Mouse (Mus musculus): ENCODE results near the gene Lhfpl4.

The Lhfpl4 gene

GRCm38 (mm10) chr6:113194841-113195595 lies at the start of gene Lhfpl4:
Gene Lhfpl4 (minus strand): TSS chr6:113195384.
- DNase-seq (ENCODE audit: low read depth, low spot score), result peak; percentile 80

GRCm38 (mm10) chr6:113242753-113243152 lies 47.6 kb upstream of the Lhfpl4 start:
- DNase-seq (ENCODE audit: low read depth, low spot score), result no peak

GRCm38 (mm10) chr6:113238442-113238841 lies 43.3 kb upstream of the Lhfpl4 start:
- DNase-seq (ENCODE audit: low read depth, low spot score), result no peak

- peak; percentile 99 for DNase-seq (ENCODE audit: low read depth, low spot score)
These were observed 42.5 kb upstream of the Lhfpl4 start, which contains the start of gene Mtmr14 for GRCm38 (mm10) chr6:113237542-113238270. Gene Mtmr14 (plus strand): TSS chr6:113237843.

GRCm38 (mm10) chr6:113235141-113235540 lies 40.0 kb upstream of the Lhfpl4 start:
- DNase-seq (ENCODE audit: low read depth, low spot score), result peak; percentile 26

GRCm38 (mm10) chr6:113226705-113227104 lies 31.5 kb upstream of the Lhfpl4 start:
- no peak for DNase-seq (ENCODE audit: low read depth, low spot score)

- no peak for DNase-seq (ENCODE audit: low read depth, low spot score)
These were observed 30.6 kb upstream of the Lhfpl4 start for GRCm38 (mm10) chr6:113225798-113226197.

GRCm38 (mm10) chr6:113216280-113216679 lies 21.1 kb upstream of the Lhfpl4 start:
- DNase-seq (ENCODE audit: low read depth, low spot score), result no peak

GRCm38 (mm10) chr6:113195596-113195992 lies 410 bp upstream of the Lhfpl4 start:
- peak; percentile 64 for DNase-seq (ENCODE audit: low read depth, low spot score)

- no peak for DNase-seq (ENCODE audit: low read depth, low spot score)
These were observed 705 bp downstream of the Lhfpl4 start for GRCm38 (mm10) chr6:113194517-113194840.

GRCm38 (mm10) chr6:113193765-113194460 lies 1.3 kb downstream of the Lhfpl4 start:
- peak; percentile 70 for DNase-seq (ENCODE audit: low read depth, low spot score)

GRCm38 (mm10) chr6:113184866-113185525 lies 10.2 kb downstream of the Lhfpl4 start:
- DNase-seq (ENCODE audit: low read depth, low spot score), result no peak

- DNase-seq (ENCODE audit: low read depth, low spot score), result no peak
These were observed 11.0 kb downstream of the Lhfpl4 start for GRCm38 (mm10) chr6:113184163-113184562.

GRCm38 (mm10) chr6:113179195-113179733 lies 15.9 kb downstream of the Lhfpl4 start:
- peak; percentile 24 for DNase-seq (ENCODE audit: low read depth, low spot score)

- peak; percentile 93 for DNase-seq (ENCODE audit: low read depth, low spot score)
These were observed 16.6 kb downstream of the Lhfpl4 start for GRCm38 (mm10) chr6:113178286-113179194.

- DNase-seq (ENCODE audit: low read depth, low spot score), result no peak
These were observed 18.6 kb downstream of the Lhfpl4 start for GRCm38 (mm10) chr6:113176613-113177012.

- DNase-seq (ENCODE audit: low read depth, low spot score), result no peak
These were observed 19.7 kb downstream of the Lhfpl4 start for GRCm38 (mm10) chr6:113175469-113175868.

- DNase-seq (ENCODE audit: low read depth, low spot score), result peak; percentile 80
These were observed 22.6 kb downstream of the Lhfpl4 start for GRCm38 (mm10) chr6:113172568-113172967.

GRCm38 (mm10) chr6:113172011-113172410 lies 23.2 kb downstream of the Lhfpl4 start:
- DNase-seq (ENCODE audit: low read depth, low spot score), result no peak

- no peak for DNase-seq (ENCODE audit: low read depth, low spot score)
These were observed 24.5 kb downstream of the Lhfpl4 start for GRCm38 (mm10) chr6:113170651-113171050.

Measured in brain, adult 2 months (tissue).